Mouse (Mus musculus) liver, embryonic 14.5 days (tissue): ENCODE data around the gene Kcnn1.

Experiments
- CTCF ChIP-seq: IDR thresholded peaks from 2 replicates; pipeline ENCODE4 v1.5.1; 2016; ENCODE audit warnings: antibody characterized with exemption, low read depth, control low read depth
- EP300 ChIP-seq: IDR thresholded peaks from 2 replicates; pipeline ENCODE4 v1.6.1; 2016; ENCODE audit warnings: antibody characterized with exemption, low read depth

DNA sequence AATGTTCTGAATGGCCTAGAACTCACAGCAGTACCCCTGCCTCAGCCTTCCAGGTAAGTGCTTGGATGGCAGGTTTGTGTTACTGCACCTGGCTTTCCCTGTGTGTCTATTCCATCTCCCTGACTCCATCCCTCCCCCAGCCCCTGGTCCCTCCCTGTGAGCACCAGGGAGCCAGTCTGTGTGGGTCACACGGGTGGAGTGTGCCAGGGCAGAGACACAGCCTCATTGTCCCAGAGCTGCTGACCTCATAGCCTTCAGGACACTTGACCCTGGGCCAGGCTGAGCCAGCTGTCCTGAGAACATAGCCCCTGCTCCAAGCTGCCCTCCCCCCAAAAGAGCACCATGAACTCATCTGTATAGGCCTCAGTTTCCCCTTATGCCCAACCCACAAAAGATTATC, 55.8 kb downstream of the Kcnn1 start:
- TF ChIP-seq CTCF (no peak), EP300 (no peak)
